Mouse (Mus musculus) adrenal gland, adult 18-20 months (tissue): ENCODE data around the gene Dgki. TPM values are rescaled to one million over a fixed set of nuclear protein-coding genes. Genes with fewer than 3 reads are reported as not detected.
"Not testable (repeated sequence)": the region's sequence is repeated elsewhere in the genome, so short reads cannot be mapped to it uniquely, and the experiment has no call there.

ENCODE experiments used
- DNase-seq, 2 experiments: peaks; one replicate each; pipeline ENCODE4 v3.0.0; 2021 to 2022; ENCODE audit warnings: low spot score in 2 of 2
- total RNA-seq, 2 experiments: library from RNA; stranded (reverse); gene quantifications; 1 replicate in 1 of 2; 2 replicates in 1 of 2; pipeline ENCODE4 v1.2.3; 2021

Gene Dgki
- total RNA-seq, 2 experiments from 2014 or later, result 1.8 to 3.4 TPM

DNA sequence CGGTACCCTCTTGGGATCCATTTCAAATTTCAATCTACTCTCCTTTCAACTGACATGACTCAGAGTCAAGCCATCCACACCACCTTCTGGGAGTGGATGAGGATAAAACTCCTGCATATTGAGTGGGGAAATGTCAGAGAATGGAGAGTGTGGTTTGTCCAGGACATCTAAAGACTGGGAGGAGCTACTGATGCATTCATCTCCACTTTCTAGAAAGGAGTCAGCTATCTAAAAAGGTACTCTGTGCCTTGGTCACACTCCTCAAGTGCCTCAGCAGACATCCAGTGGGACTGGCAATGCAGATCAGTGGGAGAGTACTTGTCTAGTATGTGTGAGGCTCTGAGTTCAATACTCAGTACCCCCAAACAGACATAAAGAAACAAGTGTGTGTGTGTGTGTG is 145.9 kb downstream of the Dgki start:
- no peak for DNase-seq

DNA sequence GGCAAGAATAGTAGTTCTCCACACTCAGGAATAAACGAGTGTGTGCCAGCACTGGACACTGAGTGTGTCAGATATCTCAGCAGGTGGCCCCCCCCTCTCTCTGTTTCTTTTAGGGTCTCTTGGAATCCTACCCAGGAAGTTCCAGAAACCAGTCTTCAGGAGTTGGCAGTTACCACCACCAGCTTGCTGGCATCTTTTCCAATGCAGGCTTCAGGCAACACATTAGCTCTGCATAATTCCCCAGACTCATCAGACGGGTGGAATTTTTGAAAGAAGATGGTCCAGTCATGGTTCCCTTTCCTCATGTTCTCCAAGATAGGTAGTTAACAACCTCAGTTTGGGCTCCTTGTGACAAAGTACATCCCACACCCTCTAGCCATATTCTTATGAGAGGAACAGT is 149.5 kb downstream of the Dgki start:
- no peak for DNase-seq

GRCm38 (mm10) chr6:37150038-37150437 is 149.9 kb downstream of the Dgki start:
- no peak for DNase-seq

DNA sequence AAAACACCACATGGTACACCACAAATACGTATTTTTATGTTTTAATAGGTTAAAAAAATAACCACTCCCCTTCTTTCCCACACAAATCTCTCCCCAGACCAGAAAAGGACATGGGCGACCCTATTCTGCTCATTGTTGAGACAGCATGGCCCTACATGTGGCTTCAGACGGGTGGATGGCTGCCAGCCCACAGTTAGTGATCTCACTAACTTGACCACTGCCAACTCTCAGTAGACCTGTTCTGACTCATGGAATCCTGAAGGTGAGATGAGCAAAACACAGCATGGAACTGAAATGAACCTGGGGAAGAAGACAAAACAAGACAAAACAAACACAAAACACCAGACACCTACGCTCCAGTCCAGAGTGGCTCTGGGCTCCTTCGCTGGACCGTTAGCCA is 150.8 kb downstream of the Dgki start:
- DNase-seq, result no peak

- no peak for DNase-seq
These were observed 152.5 kb downstream of the Dgki start for GRCm38 (mm10) chr6:37147431-37148022.

GRCm38 (mm10) chr6:37143867-37144163 is 156.2 kb downstream of the Dgki start:
- DNase-seq, result no peak

- peak in 1 of 2 experiments; percentile 11 for DNase-seq
These were observed 156.8 kb downstream of the Dgki start for GRCm38 (mm10) chr6:37142991-37143866.

DNA sequence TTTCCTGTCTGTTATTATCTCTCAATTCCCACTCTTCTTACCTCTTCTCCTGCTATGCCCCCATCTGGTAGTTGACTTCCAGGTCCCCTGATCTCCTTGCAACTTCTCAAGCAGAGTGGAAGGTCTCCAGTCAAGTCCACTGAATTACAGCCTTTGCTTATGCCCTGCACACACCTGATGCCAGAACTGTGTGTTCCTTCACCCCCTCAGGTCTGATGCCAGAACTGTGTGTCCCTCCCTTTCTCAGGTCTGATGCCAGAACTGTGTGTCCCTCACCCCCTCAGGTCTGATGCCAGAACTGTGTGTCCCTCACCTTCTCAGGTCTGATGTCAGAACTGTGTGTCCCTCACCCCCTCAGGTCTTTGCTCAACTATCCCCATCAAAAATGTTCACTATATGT is 161.2 kb downstream of the Dgki start:
- no peak for DNase-seq

DNA sequence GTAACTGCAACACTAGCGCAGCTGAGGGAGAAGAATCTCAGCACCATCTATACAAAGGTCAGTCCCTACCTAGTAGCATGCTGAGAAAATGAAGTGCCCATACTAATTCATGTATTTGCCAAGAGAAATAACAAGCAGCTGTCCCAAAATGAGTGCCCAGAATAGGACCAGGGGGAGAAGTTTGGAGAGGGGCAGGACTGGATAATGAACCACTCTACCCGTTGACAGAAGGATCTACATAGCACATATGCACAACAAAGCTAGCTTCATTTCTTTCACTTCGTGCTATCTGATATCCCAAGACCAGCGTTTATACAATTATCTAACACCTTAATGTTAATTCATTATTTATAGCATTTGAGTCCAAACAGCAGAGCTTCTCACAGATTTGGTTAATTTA is 168.7 kb downstream of the Dgki start:
- no peak for DNase-seq

- no peak for DNase-seq
These were observed 179.4 kb downstream of the Dgki start for GRCm38 (mm10) chr6:37120417-37121154.

GRCm38 (mm10) chr6:37119205-37119604 is 180.8 kb downstream of the Dgki start:
- no peak for DNase-seq

- no peak for DNase-seq
These were observed 186.9 kb downstream of the Dgki start for GRCm38 (mm10) chr6:37113048-37113447.

GRCm38 (mm10) chr6:37106236-37106635 is 193.7 kb downstream of the Dgki start:
- DNase-seq, result not testable (repeated sequence)

DNA sequence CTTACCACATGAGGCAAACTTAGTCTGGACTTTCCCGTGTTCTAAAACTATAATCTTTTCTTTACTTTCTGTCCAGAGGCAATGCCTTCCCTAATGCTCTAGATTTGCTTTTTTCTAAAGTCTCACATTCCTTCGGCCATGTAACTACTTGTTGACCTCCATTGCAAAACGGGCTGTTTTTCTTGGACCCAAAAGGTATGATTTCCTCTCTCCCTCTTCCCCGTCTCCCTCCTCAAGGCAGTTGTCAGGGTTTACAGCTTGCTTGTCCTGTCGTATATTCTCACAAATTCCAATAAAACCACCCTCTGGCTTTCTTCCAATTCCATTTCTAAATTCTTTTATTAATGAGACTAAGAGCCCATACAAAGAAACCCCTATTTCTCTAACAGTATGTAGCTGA is 199.6 kb downstream of the Dgki start:
- no peak for DNase-seq

DNA sequence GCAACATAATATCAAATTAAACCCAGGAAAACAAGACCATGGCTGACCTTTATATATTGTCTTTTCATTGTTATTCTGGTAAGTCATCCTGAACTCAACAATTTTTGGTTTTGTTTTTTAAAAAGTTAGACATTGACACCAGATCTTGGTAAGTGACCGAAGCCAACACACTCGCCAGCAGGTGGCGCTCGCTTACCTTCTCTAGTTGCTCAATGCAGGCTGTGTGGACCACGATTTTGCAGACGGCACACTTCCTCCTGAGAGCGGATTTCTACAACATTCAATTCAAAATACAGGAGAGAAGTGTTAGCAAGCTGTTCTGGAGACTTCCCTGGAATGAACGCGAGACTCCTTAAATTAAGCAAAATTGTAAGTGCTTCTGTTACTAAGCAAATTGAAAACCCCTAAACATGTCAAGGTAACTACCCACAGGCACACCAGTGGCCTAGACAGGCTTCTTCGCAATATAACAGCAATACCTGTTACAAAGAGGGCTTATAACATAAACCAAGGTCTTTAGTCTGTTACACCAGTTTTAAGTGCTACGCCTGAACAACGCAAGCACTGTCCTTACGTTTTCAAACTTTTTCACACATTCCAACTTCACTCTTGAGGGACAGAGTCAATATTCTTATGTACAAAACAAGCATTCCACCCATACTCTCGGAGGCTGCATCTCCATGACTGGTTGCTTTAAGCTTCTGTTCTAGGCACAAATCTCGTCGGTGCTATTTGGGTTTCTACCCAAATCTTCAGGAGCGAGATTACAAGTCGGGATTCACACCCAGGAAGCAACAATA is 202.4 kb downstream of the Dgki start:
- DNase-seq, result peak; percentile 80 to 83

DNA sequence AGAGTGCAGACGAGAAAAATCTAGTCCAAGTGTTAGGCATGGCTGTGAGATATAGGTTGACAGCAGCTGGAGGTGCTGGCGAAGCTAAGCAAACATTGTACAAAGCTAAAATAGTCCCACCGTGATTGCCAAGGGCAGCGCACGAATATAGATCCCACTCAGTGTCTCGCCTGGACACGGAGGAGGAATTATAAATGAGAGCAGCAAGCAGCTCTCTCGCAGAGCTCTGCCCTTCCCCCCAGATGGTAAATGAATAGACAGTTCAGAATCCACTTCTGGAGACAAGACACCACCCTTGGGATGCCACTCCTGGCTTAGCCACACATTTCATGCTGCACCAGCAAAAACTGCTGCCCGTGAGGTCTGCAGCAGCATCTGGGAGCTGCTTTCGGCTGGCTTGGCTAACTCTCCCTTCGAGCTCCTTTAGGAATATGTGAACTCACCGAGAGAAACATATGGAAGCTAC is 203.1 kb downstream of the Dgki start:
- no peak for DNase-seq

DNA sequence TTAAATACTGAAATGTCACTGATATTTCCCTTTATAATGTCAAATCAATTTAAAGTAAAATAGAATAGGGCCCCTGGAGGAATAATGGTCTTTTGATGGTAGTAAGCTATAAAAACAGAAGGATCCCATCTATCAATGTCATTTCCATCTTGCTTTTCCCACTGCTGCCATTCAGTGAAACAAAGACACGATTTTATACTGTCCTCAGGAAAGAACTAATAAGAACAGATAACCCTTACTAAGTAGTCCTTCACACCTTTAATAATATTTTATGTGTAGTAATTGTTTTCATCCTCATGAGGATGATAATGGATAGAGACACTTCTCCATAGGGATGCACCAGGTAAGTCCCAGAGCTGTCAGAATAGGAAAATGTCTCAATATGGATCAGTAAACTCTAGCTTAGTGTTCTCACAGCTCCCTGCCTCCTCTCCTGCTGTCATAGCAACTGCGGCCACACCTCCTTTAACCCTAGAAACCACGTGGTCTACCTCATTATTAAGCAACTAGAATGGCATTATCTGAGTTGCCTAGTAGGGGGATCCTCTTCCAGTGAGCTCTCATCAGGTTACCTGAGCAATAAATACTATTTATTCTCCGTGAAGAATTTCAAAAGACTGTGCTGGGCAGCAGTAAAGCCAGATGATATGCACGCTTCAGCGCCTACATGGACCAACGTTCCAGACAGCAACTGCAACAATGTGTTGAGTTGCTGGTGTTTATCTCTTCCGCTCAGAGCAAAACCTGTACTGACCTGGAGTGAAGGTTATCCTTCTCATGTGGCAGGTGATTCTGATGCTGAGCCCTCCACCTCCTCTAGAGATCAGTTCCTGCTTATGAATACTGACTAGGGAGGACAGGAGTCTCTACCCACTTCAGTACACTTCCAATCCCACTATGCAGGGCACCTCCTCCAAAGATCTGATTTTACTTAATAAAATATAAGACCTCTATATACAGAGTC is 210.6 kb downstream of the Dgki start:
- no peak for DNase-seq

DNA sequence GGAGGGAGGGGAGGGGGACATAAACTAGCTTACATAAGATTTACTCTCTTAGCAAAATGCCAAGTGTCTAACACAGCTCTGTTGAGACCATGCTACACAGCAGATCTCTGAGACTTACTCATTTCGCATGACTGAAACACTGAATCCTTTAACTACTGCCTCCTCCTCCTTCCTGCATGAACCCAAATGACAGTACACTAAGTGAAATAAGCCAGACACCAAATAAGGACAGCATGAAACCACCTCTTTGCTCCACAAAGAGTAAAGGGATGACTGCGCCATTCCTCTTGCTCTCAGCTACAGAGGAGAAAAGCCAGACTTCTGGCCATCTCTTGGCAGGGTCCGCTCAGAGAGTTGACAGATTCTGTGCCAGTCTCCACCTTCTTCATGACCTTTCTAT is 217.0 kb downstream of the Dgki start:
- no peak for DNase-seq

DNA sequence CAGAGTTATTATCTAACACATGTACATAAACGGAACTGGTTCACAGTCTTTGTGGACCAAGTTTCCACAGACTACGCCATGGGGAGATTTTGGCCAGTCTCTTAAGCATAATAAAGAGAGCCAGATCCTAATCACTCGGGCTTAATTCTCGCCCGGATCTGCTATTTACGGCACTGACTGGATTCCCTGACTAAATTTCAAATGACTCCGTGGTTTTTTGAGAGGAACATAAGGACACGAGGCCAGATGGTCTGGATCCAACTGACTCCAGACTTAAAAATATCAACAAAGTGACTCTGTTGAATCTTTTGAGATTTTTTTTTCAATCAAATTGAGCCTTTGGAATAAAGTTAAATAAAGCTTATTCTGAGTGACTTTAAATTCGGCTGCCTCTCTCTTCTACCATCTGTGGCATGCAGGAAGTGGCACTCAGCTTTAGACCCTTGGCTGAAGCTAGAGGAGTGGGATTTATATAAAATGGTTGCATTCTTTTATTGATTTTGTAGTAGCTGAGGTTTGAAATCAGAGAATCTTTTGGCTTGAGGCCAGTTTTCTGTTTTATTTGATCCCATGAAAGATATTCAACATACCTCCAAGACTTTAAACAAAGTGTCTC is 227.5 kb downstream of the Dgki start:
- no peak for DNase-seq
